ENCODE assay signal across 15 mouse cellular contexts in genomic region chr8:70614469-70614868, GRCm38 (mm10). TPM values are rescaled to one million over a fixed set of nuclear protein-coding genes. Genes with fewer than 3 reads are reported as not detected.
DNase-seq lines count a peak whose midpoint lies in the region; ATAC-seq and TF ChIP-seq lines count a peak whose summit lies in the region.
"Had no signal": no experiment of that assay in that cellular context is flagged by ENCODE, and none has a peak within 500 bp of the region (broad histone marks: within the 10 kb centered on the region; RNA-seq: fewer than 3 reads in every experiment).

No protein-coding gene starts in this region.

- ATAC-seq in kidney, embryonic 15.5 days (replicated peaks; ENCODE audit: low FRiP score) = no peak
- no peak for ATAC-seq in forebrain, embryonic 11.5 days (replicated peaks; ENCODE audit: low FRiP score)
- ATAC-seq: forebrain, embryonic 14.5 days; midbrain, embryonic 16.5 days had no signal

- no peak for TF ChIP-seq POLR2A in cerebellum, adult 2 months (IDR thresholded peaks at IDR 0.05; ENCODE audit: borderline replicate concordance, insufficient read depth, low read length)
- no peak for TF ChIP-seq POLR2A in spleen, adult 2 months (IDR thresholded peaks at IDR 0.05; ENCODE audit: low read depth, low read length)

- no peak overlapping the region for H3K4me3 ChIP-seq in cerebellum, adult 2 months (replicated peaks; ENCODE audit: insufficient read depth, low read depth, low read length)
- no peak overlapping the region for H3K4me3 ChIP-seq in kidney, embryonic 15.5 days (replicated peaks)
- H3K4me3 ChIP-seq in spleen, adult 2 months (ENCODE audit: extremely low read depth, insufficient read depth, insufficient read length) = no peak overlapping the region
- H3K4me3 ChIP-seq in forebrain, embryonic 11.5 days (ENCODE audit: low read depth, low read length) = no peak overlapping the region
- H3K4me3 ChIP-seq: hindbrain, embryonic 12.5 days; layer of hippocampus, adult 2 months; limb, embryonic 12.5 days had no signal

- H3K27me3 ChIP-seq in cerebellum, adult 2 months (ENCODE audit: control insufficient read depth, insufficient read depth, low read length) = no peaks in the 10 kb centered on the region
- no peaks in the 10 kb centered on the region for H3K27me3 ChIP-seq in kidney, embryonic 15.5 days
- H3K27me3 ChIP-seq in spleen, adult 2 months (ENCODE audit: control insufficient read depth, insufficient read depth, low read length) = no peaks in the 10 kb centered on the region
- H3K27me3 ChIP-seq in forebrain, embryonic 11.5 days (ENCODE audit: control insufficient read depth, insufficient read depth, low read length) = no peaks in the 10 kb centered on the region; the same call in 1 of the 2 replicates
- H3K27me3 ChIP-seq: hindbrain, embryonic 12.5 days; limb, embryonic 12.5 days had no signal

- no peak for TF ChIP-seq CTCF in cerebellum, adult 2 months (IDR thresholded peaks at IDR 0.05; ENCODE audit: borderline replicate concordance, insufficient read depth, low read depth, low read length)
- no peak for TF ChIP-seq CTCF in spleen, adult 2 months (IDR thresholded peaks at IDR 0.05; ENCODE audit: extremely low read depth, insufficient read depth, insufficient read length, insufficient replicate concordance)

- H3K9ac ChIP-seq in kidney, embryonic 15.5 days = no peak overlapping the region
- H3K9ac ChIP-seq in forebrain, embryonic 11.5 days (ENCODE audit: low read length) = no peak overlapping the region
- H3K9ac ChIP-seq: hindbrain, embryonic 12.5 days; limb, embryonic 12.5 days had no signal

- H3K36me3 ChIP-seq in kidney, embryonic 15.5 days = no peaks in the 10 kb centered on the region
- no peaks in the 10 kb centered on the region for H3K36me3 ChIP-seq in spleen, adult 2 months (ENCODE audit: control insufficient read depth, insufficient read depth, low read length)
- no peaks in the 10 kb centered on the region for H3K36me3 ChIP-seq in forebrain, embryonic 11.5 days (ENCODE audit: control insufficient read depth, insufficient read depth, low read length)
- H3K36me3 ChIP-seq: hindbrain, embryonic 12.5 days; limb, embryonic 12.5 days had no signal

- no peak overlapping the region for H3K27ac ChIP-seq in cerebellum, adult 2 months (ENCODE audit: insufficient read depth, low read length)
- peak overlapping the region; percentile 52; the same call in 1 of the 2 replicates for H3K27ac ChIP-seq in kidney, embryonic 15.5 days
- peak overlapping the region; percentile 31; the same call in 1 of the 2 replicates for H3K27ac ChIP-seq in spleen, adult 2 months (ENCODE audit: insufficient read depth, low read length)
- H3K27ac ChIP-seq in forebrain, embryonic 11.5 days (ENCODE audit: low read depth, low read length) = no peak overlapping the region
- H3K27ac ChIP-seq: hindbrain, embryonic 12.5 days; layer of hippocampus, adult 2 months; limb, embryonic 12.5 days had no signal

- H3K4me1 ChIP-seq in cerebellum, adult 2 months (ENCODE audit: control insufficient read depth, insufficient read depth, low read length) = no peaks in the 10 kb centered on the region; the same call in 1 of the 2 replicates
- peaks cover 44% of the 10 kb centered on the region for H3K4me1 ChIP-seq in kidney, embryonic 15.5 days
- H3K4me1 ChIP-seq in spleen, adult 2 months (ENCODE audit: control insufficient read depth, insufficient read depth, insufficient read length) = peaks cover 31% of the 10 kb centered on the region
- H3K4me1 ChIP-seq in forebrain, embryonic 11.5 days (replicated peaks; ENCODE audit: control insufficient read depth, insufficient read depth, low read length) = peaks cover 13% of the 10 kb centered on the region

- H3K9me3 ChIP-seq in kidney, embryonic 15.5 days (replicated peaks) = no peaks in the 10 kb centered on the region
- no peaks in the 10 kb centered on the region for H3K9me3 ChIP-seq in forebrain, embryonic 11.5 days (ENCODE audit: control insufficient read depth, low read length)
- H3K9me3 ChIP-seq: hindbrain, embryonic 12.5 days; limb, embryonic 12.5 days had no signal

- WGBS in cerebellum, adult 2 months = 69% methylated on average over 5 of the region's 5 CpGs
- 75% methylated on average over 5 of the region's 5 CpGs for WGBS in kidney, embryonic 15.5 days
- WGBS in spleen, adult 2 months = 51% methylated on average over 5 of the region's 5 CpGs
- WGBS in forebrain, embryonic 11.5 days = 81% methylated on average over 5 of the region's 5 CpGs

- H3K4me2 ChIP-seq in kidney, embryonic 15.5 days = no peak overlapping the region
- no peak overlapping the region for H3K4me2 ChIP-seq in forebrain, embryonic 11.5 days (ENCODE audit: low read depth, low read length, severe bottlenecking)
- H3K4me2 ChIP-seq: hindbrain, embryonic 12.5 days; limb, embryonic 12.5 days had no signal

- DNase-seq in cerebellum, adult 9-10 months = peak; percentile 17
- DNase-seq in cerebellum, adult 2 months = no peak
- DNase-seq in kidney, postnatal 4 days = no peak
- no peak for DNase-seq in spleen, adult 2 months (ENCODE audit: low read depth in 1 of 2, low spot score in 2 of 2)
- no peak for DNase-seq in spleen, adult 12 weeks (ENCODE audit: low spot score)
- DNase-seq in adrenal gland, postnatal 36 days = no peak
- no peak for DNase-seq in forebrain, embryonic 11.5 days (ENCODE audit: low spot score)
- DNase-seq: kidney, adult 11 months had no signal

RNA-seq across cellular contexts. Expression of gene Lrrc25, which starts 1.5 kb away (rescaled TPM):
- polyA plus RNA-seq in cerebellum, adult 2 months (2012; rRNA removed) = 0.30 and 0.33 TPM in 2 replicates
- polyA plus RNA-seq in kidney, embryonic 15.5 days (2015; fragmentation: Nextera tagmentation; extraction: Ambion mirVana) = 2.5 TPM in 2 replicates
- polyA plus RNA-seq in spleen, adult 2 months (2012; rRNA removed) = 41.6 and 53.1 TPM in 2 replicates
- 1 to 10 TPM; 2.1 to 2.6 TPM for total RNA-seq in adrenal gland, postnatal 36 days (2021)
- polyA plus RNA-seq in forebrain, embryonic 11.5 days (2014; fragmentation: Nextera tagmentation; extraction: Ambion mirVana) = 1.2 and 1.4 TPM in 2 replicates

RNA-seq across cellular contexts. Expression of gene Ssbp4, which starts 5.8 kb away (rescaled TPM):
- 172 and 181 TPM in 2 replicates for polyA plus RNA-seq in cerebellum, adult 2 months (2012; rRNA removed)
- polyA plus RNA-seq in kidney, embryonic 15.5 days (2015; fragmentation: Nextera tagmentation; extraction: Ambion mirVana) = 135 and 145 TPM in 2 replicates
- polyA plus RNA-seq in spleen, adult 2 months (2012; rRNA removed) = 168 and 256 TPM in 2 replicates
- total RNA-seq in adrenal gland, postnatal 36 days (2021) = 100 to 1,000 TPM in 1 of 2 experiments, 10 to 100 TPM in 1; 89.7 to 103 TPM
- 113 and 127 TPM in 2 replicates for polyA plus RNA-seq in forebrain, embryonic 11.5 days (2014; fragmentation: Nextera tagmentation; extraction: Ambion mirVana)

RNA-seq across cellular contexts. Expression of gene Gdf15, which starts 17.8 kb away (rescaled TPM):
- 0.28 and 0.51 TPM in 2 replicates for polyA plus RNA-seq in cerebellum, adult 2 months (2012; rRNA removed)
- 0.46 and 0.77 TPM in 2 replicates for polyA plus RNA-seq in kidney, embryonic 15.5 days (2015; fragmentation: Nextera tagmentation; extraction: Ambion mirVana)
- polyA plus RNA-seq in spleen, adult 2 months (2012; rRNA removed) = 5.2 and 6.0 TPM in 2 replicates
- 1 to 10 TPM; 5.0 to 6.0 TPM for total RNA-seq in adrenal gland, postnatal 36 days (2021)
- not detected in 2 replicates for polyA plus RNA-seq in forebrain, embryonic 11.5 days (2014; fragmentation: Nextera tagmentation; extraction: Ambion mirVana)
- total RNA-seq: left cerebral cortex, adult 18-20 months had no signal

RNA-seq across cellular contexts. Expression of gene Isyna1, which starts 20.3 kb away (rescaled TPM):
- polyA plus RNA-seq in cerebellum, adult 2 months (2012; rRNA removed) = 55.3 and 61.4 TPM in 2 replicates
- polyA plus RNA-seq in kidney, embryonic 15.5 days (2015; fragmentation: Nextera tagmentation; extraction: Ambion mirVana) = 180 and 198 TPM in 2 replicates
- 136 and 189 TPM in 2 replicates for polyA plus RNA-seq in spleen, adult 2 months (2012; rRNA removed)
- 100 to 1,000 TPM in 1 of 2 experiments, 10 to 100 TPM in 1; 98.7 to 260 TPM for total RNA-seq in adrenal gland, postnatal 36 days (2021)
- polyA plus RNA-seq in forebrain, embryonic 11.5 days (2014; fragmentation: Nextera tagmentation; extraction: Ambion mirVana) = 98.1 and 109 TPM in 2 replicates

RNA-seq across cellular contexts. Expression of gene Pgpep1, which starts 45.7 kb away (rescaled TPM):
- 28.3 and 32.5 TPM in 2 replicates for polyA plus RNA-seq in cerebellum, adult 2 months (2012; rRNA removed)
- 65.5 and 75.3 TPM in 2 replicates for polyA plus RNA-seq in kidney, embryonic 15.5 days (2015; fragmentation: Nextera tagmentation; extraction: Ambion mirVana)
- polyA plus RNA-seq in spleen, adult 2 months (2012; rRNA removed) = 18.2 and 22.2 TPM in 2 replicates
- 100 to 1,000 TPM; 138 to 139 TPM for total RNA-seq in adrenal gland, postnatal 36 days (2021)
- 70.9 and 73.8 TPM in 2 replicates for polyA plus RNA-seq in forebrain, embryonic 11.5 days (2014; fragmentation: Nextera tagmentation; extraction: Ambion mirVana)

Comparison
In these comparisons a context has a peak if more than half of its experiments do, and no peak if none do; other contexts are left out.
1. H3K27ac ChIP-seq: peak in kidney, embryonic 15.5 days (single experiment) and spleen, adult 2 months (single experiment); none in cerebellum, adult 2 months (single experiment) and forebrain, embryonic 11.5 days (single experiment).
2. RNA of gene Lrrc25, which starts 1.5 kb away (polyA plus RNA-seq): 41.6 to 53.1 TPM in spleen, adult 2 months; 2.5 TPM in kidney, embryonic 15.5 days, 1.2 to 1.4 TPM in forebrain, embryonic 11.5 days and 0.30 to 0.33 TPM in cerebellum, adult 2 months; every median in the first group is over 10 times any median in the second.